Mouse (Mus musculus) G1E (cell line): ENCODE measurements at regions not wholly inside any gene's neighbourhood (a gene's known extent, or its start where the extent isn't known, plus 50 kb on each side); places are given as distances from the start of the nearest gene placed in this dataset.

ENCODE experiments used
- ATAC-seq: 2 replicates; pipeline ENCODE4 v1.8.0; 2016; ENCODE audit warnings: mild to moderate bottlenecking; ENCODE audit not compliant: insufficient number of reproducible peaks, poor library complexity, low FRiP score, severe bottlenecking; ENCODE audit errors: extremely low read depth
- DNase-seq: peaks from one replicate; pipeline ENCODE4 v3.0.0; 2012; ENCODE audit warnings: low spot score
- H3K27me3 ChIP-seq: 2 replicates; pipeline ENCODE4 v1.6.1; 2012; ENCODE audit warnings: mild to moderate bottlenecking, low read length, inconsistent platforms; ENCODE audit not compliant: insufficient read depth
- H3K36me3 ChIP-seq: replicated peaks from 2 replicates; pipeline ENCODE3; 2012; ENCODE audit warnings: mild to moderate bottlenecking, inconsistent platforms
- H3K4me1 ChIP-seq: 2 replicates; pipeline ENCODE4 v1.6.1; 2012; ENCODE audit warnings: low read depth, low read length, inconsistent platforms, mixed read lengths; ENCODE audit not compliant: insufficient read depth
- H3K4me3 ChIP-seq: 2 replicates; pipeline ENCODE4 v1.5.1; 2012; ENCODE audit warnings: low read depth, mild to moderate bottlenecking, inconsistent platforms, low read length, moderate library complexity, mixed read lengths
- H3K9me3 ChIP-seq: replicated peaks from 2 replicates; pipeline ENCODE4 v1.6.1; 2012; ENCODE audit warnings: inconsistent platforms
- CTCF ChIP-seq: IDR thresholded peaks from 2 replicates; pipeline ENCODE4 v1.5.1; 2012; ENCODE audit warnings: low read depth, low read length, inconsistent platforms, mixed read lengths
- GATA1 ChIP-seq: IDR thresholded peaks from 2 replicates; pipeline ENCODE4 v1.6.1; 2012; ENCODE audit warnings: borderline replicate concordance, low read length, inconsistent platforms, mixed read lengths
- GATA2 ChIP-seq: IDR thresholded peaks from 2 replicates; pipeline ENCODE4 v1.6.1; 2012; ENCODE audit warnings: low read depth, low read length, inconsistent platforms, borderline replicate concordance
- POLR2AphosphoS5 ChIP-seq: IDR thresholded peaks from 2 replicates; pipeline ENCODE4 v1.6.1; 2012; ENCODE audit warnings: low read depth, low read length, inconsistent platforms; ENCODE audit not compliant: insufficient replicate concordance
- TAL1 ChIP-seq: conservative IDR thresholded peaks from 2 replicates; pipeline ENCODE4 v1.6.1; 2012; ENCODE audit warnings: low read depth, low read length, inconsistent platforms, mixed read lengths

DNA sequence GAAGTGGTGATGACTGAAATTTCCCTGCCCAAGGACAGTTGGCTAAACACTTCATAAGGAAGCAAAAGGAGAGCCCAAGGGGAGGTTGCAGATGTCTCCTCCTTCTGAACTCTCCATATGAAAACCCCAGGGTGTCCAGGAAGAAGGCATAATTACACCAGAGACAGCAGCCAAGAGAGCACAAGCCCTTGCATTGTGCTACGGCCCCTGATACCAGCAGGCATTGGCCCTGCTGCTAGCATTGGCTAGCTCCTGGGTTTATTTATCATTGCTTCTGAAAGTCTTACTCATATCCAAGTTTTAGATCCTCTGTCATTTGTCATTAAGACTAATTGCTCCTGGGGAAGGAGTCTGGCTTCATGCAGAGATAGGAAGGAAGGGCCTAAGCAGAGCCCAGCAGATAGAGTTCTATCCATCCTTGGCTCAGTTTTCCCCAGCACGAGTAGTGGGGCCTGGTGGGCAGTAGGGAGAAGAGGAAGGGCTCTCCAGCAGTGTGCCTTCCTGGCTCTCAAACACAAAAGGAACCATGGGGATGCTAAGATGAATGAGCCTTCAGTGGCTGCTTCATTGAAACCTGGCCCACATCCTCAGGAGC is 98.5 kb upstream of the Tmc3 start:
- no peaks in the 10 kb centered on the region for H3K4me1 ChIP-seq
- no peak for ATAC-seq
- no peaks in the 10 kb centered on the region for H3K36me3 ChIP-seq
- DNase-seq = no peak
- H3K9me3 ChIP-seq = no peaks in the 10 kb centered on the region
- TF ChIP-seq GATA2 = no peak
- TF ChIP-seq POLR2AphosphoS5 = no peak
- no peak for TF ChIP-seq TAL1
- no peak for TF ChIP-seq CTCF
- TF ChIP-seq GATA1 = no peak
- H3K27me3 ChIP-seq = no peaks in the 10 kb centered on the region
- H3K4me3 ChIP-seq = no peak overlapping the region

DNA sequence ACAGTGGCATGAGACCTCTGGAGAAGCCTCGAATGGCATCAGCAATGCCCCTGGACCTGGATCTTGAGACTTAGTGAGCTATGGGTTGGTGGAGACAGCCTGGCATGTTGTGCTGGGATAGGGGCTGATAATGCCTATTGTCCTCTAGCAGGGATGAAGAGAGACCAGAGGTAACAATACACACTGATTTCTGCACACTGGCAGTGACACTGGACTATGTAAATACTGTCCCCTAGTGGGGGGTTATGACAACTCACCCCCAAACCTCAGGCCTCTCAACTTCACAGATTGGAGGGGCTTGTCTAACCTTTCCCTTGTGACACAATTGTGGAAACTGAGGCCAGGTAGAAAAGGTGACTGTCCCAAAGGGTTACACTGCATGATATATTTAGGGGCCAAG is 94.9 kb upstream of the Tmc3 start:
- no peaks in the 10 kb centered on the region for H3K4me1 ChIP-seq
- ATAC-seq = no peak

DNA sequence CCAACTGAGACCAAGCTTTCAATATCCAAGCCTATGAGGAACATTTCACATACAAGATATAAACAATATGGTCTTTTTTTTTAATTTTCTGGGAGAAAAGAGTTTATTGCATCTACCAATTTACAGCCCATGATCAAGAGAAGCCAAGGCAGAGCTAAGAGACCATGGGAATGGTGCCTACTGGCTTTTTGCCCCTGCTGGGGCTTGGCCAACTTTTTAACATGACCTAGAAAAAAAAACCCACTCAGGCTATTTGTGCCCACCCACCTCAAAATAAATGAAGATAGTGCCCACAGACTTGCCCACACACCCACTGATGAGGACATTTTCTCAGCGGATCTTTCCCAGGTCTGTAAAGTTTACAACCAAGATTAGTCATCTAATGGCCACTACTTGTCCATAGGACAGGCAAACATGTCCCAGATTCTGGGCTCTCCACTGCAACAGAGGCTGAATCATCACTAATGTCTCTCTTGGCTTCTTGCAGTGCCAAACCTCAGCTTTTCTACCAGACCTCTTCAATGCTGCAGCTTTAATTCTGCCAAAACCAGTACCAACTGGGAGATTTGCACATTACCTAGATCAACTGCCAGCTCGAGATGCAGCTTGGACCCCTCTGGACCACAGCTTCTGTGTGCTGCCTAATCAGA is 79.6 kb upstream of the Tmc3 start:
- TF ChIP-seq GATA1 = no peak
- TF ChIP-seq TAL1 = no peak
- TF ChIP-seq CTCF = no peak
- TF ChIP-seq GATA2 = no peak
- TF ChIP-seq POLR2AphosphoS5 = no peak
- Histone ChIP-seq H3K36me3 (no peaks in the 10 kb centered on the region), H3K4me3 (no peak overlapping the region), H3K27me3 (no peaks in the 10 kb centered on the region), H3K4me1 (no peaks in the 10 kb centered on the region), H3K9me3 (no peaks in the 10 kb centered on the region)
- ATAC-seq (no peak), DNase-seq (no peak)

More for the DNA sequence above, 94.9 kb upstream of the Tmc3 start:
- Histone ChIP-seq H3K9me3 (no peaks in the 10 kb centered on the region), H3K4me3 (no peak overlapping the region), H3K36me3 (no peaks in the 10 kb centered on the region), H3K27me3 (no peaks in the 10 kb centered on the region)
- no peak for DNase-seq
- TF ChIP-seq CTCF (peak; percentile 47), GATA1 (no peak)

DNA sequence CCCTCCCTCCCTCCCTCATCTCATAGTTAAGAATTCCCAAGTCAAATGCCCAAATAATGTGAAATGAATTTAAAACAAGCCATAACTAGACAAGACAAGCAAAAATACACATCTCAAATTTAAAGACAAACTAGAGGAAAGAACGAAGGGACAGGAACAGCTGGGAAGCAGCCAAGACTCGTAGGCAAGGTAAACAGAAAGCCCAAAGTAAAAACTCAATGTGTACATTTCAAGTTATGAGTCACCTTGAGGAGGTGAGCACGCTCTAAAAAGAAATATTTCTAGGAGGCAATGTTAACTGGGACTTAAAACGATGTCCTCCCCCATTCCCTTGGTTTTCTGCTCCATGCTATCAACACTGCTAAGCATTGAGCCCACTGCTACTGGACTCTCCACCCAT is 68.4 kb upstream of the Tmc3 start:
- ATAC-seq (no peak), DNase-seq (no peak)
- Histone ChIP-seq H3K9me3 (no peaks in the 10 kb centered on the region), H3K36me3 (no peaks in the 10 kb centered on the region), H3K4me1 (no peaks in the 10 kb centered on the region), H3K4me3 (no peak overlapping the region), H3K27me3 (0 out of 2 replicates have a peak, but pooled peaks cover 3% of the 10 kb centered on the region)
- no peak for TF ChIP-seq TAL1
- TF ChIP-seq GATA1 = no peak
- TF ChIP-seq CTCF = no peak
- no peak for TF ChIP-seq POLR2AphosphoS5
- TF ChIP-seq GATA2 = no peak

DNA sequence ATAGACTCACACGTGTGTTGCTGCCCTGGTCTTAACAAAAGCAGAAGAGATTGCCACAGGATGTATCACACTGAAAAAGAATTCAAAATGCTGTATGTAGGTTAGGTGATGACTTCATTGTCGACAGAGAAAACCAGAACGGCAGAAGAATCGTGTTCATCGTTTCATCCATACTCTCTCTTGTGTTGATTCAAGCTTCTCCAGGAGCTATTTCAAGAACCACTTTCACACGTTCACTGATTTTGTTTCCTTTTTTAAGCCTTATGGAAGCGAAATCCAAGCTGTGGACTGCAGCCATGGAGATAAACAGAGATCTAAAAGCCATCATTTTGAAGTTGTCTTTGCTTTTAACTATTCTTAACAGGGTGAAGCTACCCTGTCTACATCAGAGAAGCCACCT is 63.2 kb upstream of the Tmc3 start:
- Histone ChIP-seq H3K9me3 (no peaks in the 10 kb centered on the region), H3K27me3 (no peaks in the 10 kb centered on the region), H3K4me1 (no peaks in the 10 kb centered on the region), H3K36me3 (no peaks in the 10 kb centered on the region), H3K4me3 (no peak overlapping the region)
- no peak for ATAC-seq
- DNase-seq = no peak
- TF ChIP-seq TAL1 (no peak), CTCF (no peak), POLR2AphosphoS5 (no peak), GATA2 (no peak), GATA1 (no peak)
